Mouse (Mus musculus): ENCODE measurements around the gene Slc44a1. TPM values are rescaled to one million over a fixed set of nuclear protein-coding genes. Genes with fewer than 3 reads are reported as not detected.
A peak's percentile ranks its signal among the peaks of the same experiment; 100 is the strongest.

Slc44a1 gene
- polyA plus RNA-seq (2015; fragmentation: Nextera tagmentation; extraction: Ambion mirVana) = 10.8 and 15.1 TPM in 2 replicates

DNA sequence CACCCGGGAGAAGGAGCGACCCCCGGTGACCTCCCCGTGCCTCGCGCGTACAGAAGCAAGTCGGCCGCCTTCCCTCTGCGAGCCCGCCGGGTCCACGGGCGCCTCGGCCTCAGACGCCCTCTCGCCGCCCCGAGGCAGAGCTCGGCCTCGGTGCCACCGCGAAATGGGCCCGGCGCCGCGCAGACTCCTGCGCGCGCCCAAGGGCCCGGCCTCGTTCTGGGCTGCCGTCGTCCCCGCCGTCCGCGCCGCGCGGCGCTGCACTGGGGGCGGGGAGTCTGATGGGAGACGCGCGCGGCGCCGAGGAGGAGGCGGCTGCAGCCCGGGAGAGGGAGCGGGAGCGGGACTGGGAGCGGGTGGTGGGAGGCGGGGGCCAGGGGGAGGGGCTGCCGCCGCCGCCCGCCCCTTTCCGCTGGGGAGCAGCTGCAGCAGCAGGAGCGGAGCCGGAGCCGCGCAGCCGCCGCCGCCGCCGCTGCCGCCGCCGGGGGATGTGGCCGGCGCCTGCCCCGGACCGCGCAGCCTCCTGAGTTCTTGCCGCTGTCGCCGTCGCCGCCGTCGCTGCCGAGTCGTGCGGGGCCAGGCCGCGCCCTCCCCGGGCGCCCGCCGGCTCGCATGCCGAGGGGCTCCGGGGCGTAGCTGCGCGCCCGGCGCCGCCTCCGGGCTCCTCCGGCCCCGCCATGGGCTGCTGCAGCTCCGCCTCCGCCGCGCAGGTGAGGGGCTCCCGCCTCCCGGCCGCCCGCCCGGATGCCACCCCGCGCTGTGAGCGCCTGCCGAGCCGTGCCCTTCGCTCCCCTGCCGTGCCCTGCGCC is at the start of gene Slc44a1:
Gene Slc44a1 (plus strand): TSS at position 404 of the 806 bp plus-strand sequence.
- peaks cover 52% of the 10 kb centered on the region for H3K4me1 ChIP-seq
- ATAC-seq (ENCODE audit: low FRiP score) = peak; percentile 96
- H3K27ac ChIP-seq (replicated peaks) = peak within 1 kb of the TSS; percentile 87
- peak within 1 kb of the TSS; percentile 85 for H3K4me2 ChIP-seq
- no peaks in the 10 kb centered on the region for H3K27me3 ChIP-seq (replicated peaks)
- H3K9me3 ChIP-seq (replicated peaks) = no peaks in the 10 kb centered on the region
- H3K9ac ChIP-seq (replicated peaks) = peak within 1 kb of the TSS; percentile 88
- H3K36me3 ChIP-seq = no peaks in the 10 kb centered on the region
- H3K4me3 ChIP-seq (replicated peaks) = peak within 1 kb of the TSS; percentile 91
- WGBS = under 1% methylated on average over 86 of the region's 122 CpGs

DNA sequence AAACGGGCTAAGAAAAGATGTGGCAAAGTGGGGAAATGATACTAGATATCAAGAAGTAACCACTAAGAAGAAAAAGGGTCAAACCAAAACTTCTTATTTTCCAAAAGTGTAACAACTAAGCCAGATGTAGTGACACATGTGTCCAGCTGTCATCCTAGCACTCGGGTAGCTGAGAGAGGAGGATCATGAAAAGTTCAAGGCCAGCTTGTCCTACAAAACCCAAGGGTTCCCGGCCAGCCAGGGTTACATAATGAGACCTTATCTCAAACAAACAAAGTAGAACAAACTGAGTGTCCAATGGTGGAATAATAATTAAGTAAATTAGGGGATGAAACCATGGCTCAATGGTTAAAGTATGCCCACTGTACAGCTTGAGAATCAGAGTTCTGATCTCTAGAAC is 45.2 kb upstream of the Slc44a1 start:
- Histone ChIP-seq H3K4me3 (replicated peaks) (no peak overlapping the region), H3K36me3 (no peaks in the 10 kb centered on the region), H3K4me1 (no peaks in the 10 kb centered on the region), H3K4me2 (no peak overlapping the region), H3K9me3 (replicated peaks) (no peaks in the 10 kb centered on the region), H3K27ac (replicated peaks) (no peak overlapping the region), H3K27me3 (replicated peaks) (no peaks in the 10 kb centered on the region), H3K9ac (replicated peaks) (no peak overlapping the region)
- ATAC-seq (ENCODE audit: low FRiP score) = no peak
- 82% methylated on average over 3 of the region's 3 CpGs for WGBS

DNA sequence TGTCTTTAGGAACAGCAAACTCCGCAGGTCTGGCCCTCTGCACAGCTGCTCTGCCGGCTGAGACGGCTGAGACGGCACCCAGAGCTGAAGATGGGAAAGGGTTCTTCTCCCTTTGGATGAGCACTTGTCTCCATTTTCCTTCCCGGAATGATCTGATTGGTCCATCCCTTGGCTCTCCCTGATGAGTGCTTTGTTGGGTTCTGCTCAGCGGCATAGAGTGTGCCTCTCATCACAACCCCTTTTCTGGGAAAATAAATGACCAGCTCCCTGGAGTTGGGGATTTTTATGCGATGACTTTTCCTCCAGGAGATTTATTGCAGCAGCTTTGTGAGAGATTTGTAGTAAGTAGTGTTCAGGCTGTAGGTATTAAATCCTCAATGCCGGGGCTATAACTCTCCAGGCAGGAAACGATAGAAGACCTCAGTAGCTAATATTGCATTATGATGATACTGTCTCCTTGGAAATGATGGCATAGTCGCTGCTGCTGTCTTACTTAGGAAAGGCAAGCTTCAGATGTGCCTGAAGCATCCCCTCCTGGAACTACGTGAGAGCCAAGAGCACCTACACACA is 43.5 kb upstream of the Slc44a1 start:
- 0 out of 2 replicates have a peak, but pooled peaks have one; percentile 47 for ATAC-seq (ENCODE audit: low FRiP score)
- H3K27me3 ChIP-seq (replicated peaks) = no peaks in the 10 kb centered on the region
- WGBS = 52% methylated on average over 11 of the region's 11 CpGs

DNA sequence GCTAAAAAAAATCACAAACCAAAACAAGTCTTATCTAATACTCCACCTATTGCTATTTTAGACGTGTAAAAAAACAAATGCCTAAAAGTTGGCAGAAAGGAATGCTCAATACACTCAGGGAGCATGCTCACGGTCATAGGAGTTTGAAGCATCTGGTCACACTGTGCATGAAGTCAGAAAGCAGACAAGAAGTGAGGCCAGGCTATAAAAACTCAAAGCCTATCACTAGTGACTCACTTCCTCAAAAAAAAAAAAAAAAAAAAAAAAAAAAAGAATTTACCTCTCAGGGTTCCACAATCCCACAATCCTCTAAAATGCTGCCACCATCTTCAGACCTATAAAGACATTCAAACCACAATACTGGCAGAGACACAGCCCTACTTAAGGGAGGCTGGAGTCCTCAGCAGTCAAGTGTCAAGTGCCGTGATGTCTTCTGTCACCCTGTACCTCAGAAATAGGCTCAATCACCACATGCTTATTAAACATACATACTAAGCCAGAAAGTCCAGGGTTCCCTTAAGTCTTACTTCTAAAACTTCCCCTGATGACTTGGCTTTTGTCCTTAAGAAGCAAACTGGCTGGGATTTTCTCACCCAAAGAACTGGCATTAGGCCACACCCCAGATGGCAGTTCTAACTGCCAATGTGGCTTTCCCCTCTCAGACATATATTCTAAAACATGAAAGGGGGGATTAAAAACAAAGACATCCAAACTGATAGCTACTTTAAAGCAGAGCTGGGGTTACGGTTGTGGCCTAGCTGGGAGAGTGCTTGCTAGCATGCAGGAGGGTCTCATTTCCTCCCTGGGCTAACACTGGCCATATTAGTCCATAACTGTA is 42.7 kb upstream of the Slc44a1 start:
- no peak overlapping the region for H3K9ac ChIP-seq (replicated peaks)
- 70% methylated on average over 4 of the region's 4 CpGs for WGBS
- no peak overlapping the region for H3K4me2 ChIP-seq
- H3K27me3 ChIP-seq (replicated peaks) = no peaks in the 10 kb centered on the region
- no peak overlapping the region for H3K27ac ChIP-seq (replicated peaks)
- no peaks in the 10 kb centered on the region for H3K9me3 ChIP-seq (replicated peaks)
- ATAC-seq (ENCODE audit: low FRiP score) = no peak
- no peaks in the 10 kb centered on the region for H3K36me3 ChIP-seq
- no peaks in the 10 kb centered on the region for H3K4me1 ChIP-seq
- no peak overlapping the region for H3K4me3 ChIP-seq (replicated peaks)

More for the DNA sequence above, 43.5 kb upstream of the Slc44a1 start:
- no peak overlapping the region for H3K4me3 ChIP-seq (replicated peaks)
- H3K27ac ChIP-seq (replicated peaks) = peak overlapping the region; percentile 6; the same call in 1 of the 2 replicates
- no peaks in the 10 kb centered on the region for H3K9me3 ChIP-seq (replicated peaks)
- H3K36me3 ChIP-seq = no peaks in the 10 kb centered on the region
- H3K4me2 ChIP-seq = peak overlapping the region; percentile 20
- H3K9ac ChIP-seq (replicated peaks) = no peak overlapping the region
- H3K4me1 ChIP-seq = no peaks in the 10 kb centered on the region

DNA sequence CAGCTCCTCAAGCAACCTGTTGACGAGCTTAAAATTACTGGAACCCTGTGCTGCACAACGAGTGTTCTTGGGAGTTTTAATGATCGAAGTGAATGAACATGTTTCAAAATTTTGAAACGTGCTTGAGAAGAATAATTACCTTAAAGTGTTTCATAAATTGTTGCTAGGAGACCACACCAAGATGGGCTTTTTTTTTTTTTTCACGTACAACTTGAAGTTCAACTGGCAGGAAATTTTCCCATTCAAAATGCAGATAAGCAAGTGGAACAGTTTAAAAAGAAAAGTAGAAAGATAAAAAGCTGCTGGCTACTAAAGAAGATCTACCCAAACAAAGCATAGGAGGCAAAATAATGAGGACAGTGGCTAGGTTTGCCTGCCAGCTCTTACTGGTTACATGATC is 41.7 kb upstream of the Slc44a1 start:
- Histone ChIP-seq H3K4me3 (replicated peaks) (no peak overlapping the region), H3K4me1 (no peaks in the 10 kb centered on the region), H3K9me3 (replicated peaks) (no peaks in the 10 kb centered on the region), H3K36me3 (no peaks in the 10 kb centered on the region), H3K27ac (replicated peaks) (no peak overlapping the region), H3K9ac (replicated peaks) (no peak overlapping the region), H3K27me3 (replicated peaks) (no peaks in the 10 kb centered on the region), H3K4me2 (no peak overlapping the region)
- no peak for ATAC-seq (ENCODE audit: low FRiP score)
- 62% methylated on average over 5 of the region's 5 CpGs for WGBS

DNA sequence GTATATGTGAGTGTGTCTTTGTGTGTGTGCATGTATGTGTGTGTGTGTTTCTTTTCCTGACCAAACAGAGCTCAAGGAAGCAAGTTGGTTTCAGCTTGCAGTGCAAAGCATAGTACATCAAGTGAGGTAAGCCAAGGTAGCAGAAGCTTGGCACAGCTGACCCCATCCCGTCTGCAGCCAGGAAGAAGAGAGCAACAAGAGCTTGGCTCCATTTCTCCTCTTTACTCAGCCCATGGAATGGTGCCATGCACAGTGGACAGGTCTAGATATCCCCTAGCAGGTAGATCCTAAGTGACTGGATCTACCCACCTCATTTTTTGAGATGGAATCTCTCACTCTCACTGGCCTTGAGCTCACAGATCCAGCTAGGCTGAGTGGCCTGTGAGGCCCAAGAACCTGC is 40.8 kb upstream of the Slc44a1 start:
- H3K4me3 ChIP-seq (replicated peaks) = no peak overlapping the region
- no peak for ATAC-seq (ENCODE audit: low FRiP score)
- H3K4me1 ChIP-seq = no peaks in the 10 kb centered on the region
- H3K27me3 ChIP-seq (replicated peaks) = no peaks in the 10 kb centered on the region
- H3K27ac ChIP-seq (replicated peaks) = no peak overlapping the region
- 94% methylated on average over 1 of the region's 1 CpGs for WGBS
- H3K9me3 ChIP-seq (replicated peaks) = no peaks in the 10 kb centered on the region
- no peaks in the 10 kb centered on the region for H3K36me3 ChIP-seq
- no peak overlapping the region for H3K9ac ChIP-seq (replicated peaks)
- no peak overlapping the region for H3K4me2 ChIP-seq

DNA sequence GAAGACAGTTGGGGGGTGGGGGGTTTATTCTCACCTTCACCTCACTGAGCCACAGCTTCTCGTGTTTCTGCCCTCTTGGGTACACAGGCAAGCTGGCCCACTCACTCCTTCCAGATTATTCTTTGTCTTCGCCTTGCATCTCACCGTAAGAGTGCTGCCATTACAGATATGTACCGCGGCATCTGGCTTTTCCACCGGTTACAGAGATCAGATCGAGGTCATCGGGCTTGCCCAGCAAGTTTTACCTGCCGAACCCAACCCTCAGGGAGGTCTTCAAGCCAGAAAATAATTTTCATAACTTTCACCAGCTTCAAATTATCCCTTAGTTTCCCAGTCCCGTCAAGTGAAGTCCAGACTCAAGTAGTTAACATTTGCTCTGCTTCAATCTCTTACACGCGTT is 36.8 kb upstream of the Slc44a1 start:
- Histone ChIP-seq H3K4me2 (no peak overlapping the region), H3K4me3 (replicated peaks) (no peak overlapping the region), H3K27ac (replicated peaks) (no peak overlapping the region), H3K27me3 (replicated peaks) (no peaks in the 10 kb centered on the region), H3K36me3 (no peaks in the 10 kb centered on the region), H3K9ac (replicated peaks) (no peak overlapping the region), H3K9me3 (replicated peaks) (no peaks in the 10 kb centered on the region), H3K4me1 (no peaks in the 10 kb centered on the region)
- ATAC-seq (ENCODE audit: low FRiP score) = no peak
- 94% methylated on average over 12 of the region's 12 CpGs for WGBS

DNA sequence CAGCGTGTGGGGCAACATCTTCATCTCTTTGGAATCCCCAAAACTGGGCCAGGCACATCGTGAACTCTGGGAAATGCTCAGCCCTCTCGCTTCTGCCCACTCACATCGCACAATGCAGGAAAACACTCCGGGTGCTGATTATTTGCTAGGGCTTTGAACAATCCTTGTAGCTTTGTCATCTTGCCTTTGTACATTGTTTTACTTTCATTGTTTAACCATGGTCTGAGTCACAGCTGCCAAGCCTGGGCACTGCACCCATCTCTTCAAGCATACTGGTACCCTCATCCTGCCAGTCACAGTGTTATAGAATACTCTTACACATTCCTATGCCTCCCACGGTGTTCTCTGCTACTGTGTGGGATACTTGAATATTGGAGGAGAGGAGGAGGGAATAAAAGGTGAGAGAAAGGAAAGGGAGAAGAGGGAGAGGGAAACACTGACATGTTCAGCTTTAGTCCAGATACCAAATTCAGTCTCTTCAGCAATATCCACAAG is 35.7 kb upstream of the Slc44a1 start:
- Histone ChIP-seq H3K4me1 (peaks cover 4% of the 10 kb centered on the region; the same call in 1 of the 2 replicates), H3K4me3 (replicated peaks) (no peak overlapping the region), H3K27me3 (replicated peaks) (no peaks in the 10 kb centered on the region), H3K9me3 (replicated peaks) (no peaks in the 10 kb centered on the region), H3K27ac (replicated peaks) (no peak overlapping the region), H3K36me3 (no peaks in the 10 kb centered on the region), H3K9ac (replicated peaks) (no peak overlapping the region), H3K4me2 (no peak overlapping the region)
- ATAC-seq (ENCODE audit: low FRiP score) = no peak
- 94% methylated on average over 6 of the region's 6 CpGs for WGBS

DNA sequence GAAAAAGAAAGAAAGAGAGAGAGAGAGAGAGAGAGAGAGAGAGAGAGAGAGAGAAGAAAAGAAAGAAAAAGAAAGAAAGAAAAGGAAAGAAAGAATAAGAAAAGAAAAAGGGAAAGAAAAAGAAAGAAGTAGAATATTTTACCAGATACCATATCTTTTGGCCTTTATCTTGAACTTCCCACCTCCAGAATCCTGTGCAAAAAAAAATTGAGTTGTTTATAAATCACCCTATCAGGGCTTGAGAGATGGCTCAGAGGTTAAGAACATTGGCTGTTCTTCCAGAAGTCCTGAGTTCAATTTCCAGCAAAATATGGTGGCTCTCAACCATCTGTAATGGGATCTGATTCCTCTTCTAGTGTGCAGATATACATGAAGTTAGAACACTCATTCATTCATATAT is 33.3 kb upstream of the Slc44a1 start:
- ATAC-seq (ENCODE audit: low FRiP score) = no peak

DNA sequence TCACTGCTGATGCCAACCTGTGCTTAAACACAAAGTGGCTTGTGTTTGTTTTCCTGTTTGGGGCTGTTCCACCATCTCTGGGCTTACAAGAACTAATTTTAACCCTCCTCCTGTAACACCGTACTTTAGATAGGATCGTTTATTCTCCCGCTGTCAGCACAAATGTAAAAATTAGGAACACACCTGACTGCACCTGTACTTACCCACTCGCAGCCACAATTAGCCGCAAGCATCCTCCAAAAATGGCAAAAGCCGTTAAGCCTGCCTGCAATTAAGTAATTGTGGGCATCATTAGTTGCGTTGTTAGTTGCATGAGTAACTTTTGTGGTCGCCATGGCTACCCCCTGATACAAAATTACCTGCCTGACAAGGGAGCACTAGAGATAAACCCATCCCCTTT is 31.4 kb upstream of the Slc44a1 start:
- Histone ChIP-seq H3K4me1 (peaks cover 8% of the 10 kb centered on the region), H3K36me3 (no peaks in the 10 kb centered on the region), H3K9me3 (replicated peaks) (no peaks in the 10 kb centered on the region), H3K9ac (replicated peaks) (no peak overlapping the region), H3K27me3 (replicated peaks) (no peaks in the 10 kb centered on the region), H3K4me2 (no peak overlapping the region), H3K4me3 (replicated peaks) (no peak overlapping the region), H3K27ac (replicated peaks) (no peak overlapping the region)
- 40% methylated on average over 8 of the region's 8 CpGs for WGBS
- ATAC-seq (ENCODE audit: low FRiP score) = 0 out of 2 replicates have a peak, but pooled peaks have one; percentile 41

More for the DNA sequence above, 33.3 kb upstream of the Slc44a1 start:
- H3K9me3 ChIP-seq (replicated peaks) = no peaks in the 10 kb centered on the region
- peaks cover 8% of the 10 kb centered on the region for H3K4me1 ChIP-seq
- H3K36me3 ChIP-seq = no peaks in the 10 kb centered on the region
- H3K4me2 ChIP-seq = no peak overlapping the region
- no peaks in the 10 kb centered on the region for H3K27me3 ChIP-seq (replicated peaks)
- no peak overlapping the region for H3K27ac ChIP-seq (replicated peaks)
- H3K9ac ChIP-seq (replicated peaks) = no peak overlapping the region
- no peak overlapping the region for H3K4me3 ChIP-seq (replicated peaks)

DNA sequence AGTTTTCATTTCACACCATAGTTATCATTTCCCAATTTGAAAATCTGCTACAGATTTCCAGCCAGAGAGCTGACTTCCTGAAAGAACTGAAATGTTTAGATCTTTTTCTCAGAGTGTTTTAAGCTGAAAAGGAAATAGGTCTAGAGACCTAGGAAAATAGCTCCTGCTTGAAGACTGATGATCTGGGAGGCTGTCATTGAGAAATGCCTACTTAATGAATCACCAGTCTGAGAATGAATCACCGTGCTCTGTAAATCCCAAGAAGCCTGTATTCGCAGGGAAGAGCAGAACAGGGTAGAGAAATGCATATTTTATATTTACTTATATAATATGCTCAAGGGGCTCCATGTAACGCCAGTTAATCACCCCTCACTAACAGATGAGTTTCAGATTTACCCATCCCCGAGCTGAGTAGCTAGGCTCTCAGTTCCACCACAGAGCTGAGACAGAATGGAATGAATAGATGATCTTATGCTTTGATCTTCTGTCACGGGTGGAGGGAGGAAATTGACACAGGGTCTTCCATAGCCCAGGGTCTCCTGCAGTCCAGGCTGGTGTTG is 30.6 kb upstream of the Slc44a1 start:
- no peaks in the 10 kb centered on the region for H3K9me3 ChIP-seq (replicated peaks)
- H3K9ac ChIP-seq (replicated peaks) = no peak overlapping the region
- no peak; the same call in 1 of the 2 replicates for ATAC-seq (ENCODE audit: low FRiP score)
- no peak overlapping the region for H3K27ac ChIP-seq (replicated peaks)
- no peak overlapping the region for H3K4me3 ChIP-seq (replicated peaks)
- H3K27me3 ChIP-seq (replicated peaks) = no peaks in the 10 kb centered on the region
- H3K36me3 ChIP-seq = no peaks in the 10 kb centered on the region
- WGBS = 23% methylated on average over 5 of the region's 5 CpGs
- H3K4me1 ChIP-seq = peaks cover 8% of the 10 kb centered on the region
- no peak overlapping the region for H3K4me2 ChIP-seq
